Mouse (Mus musculus) brain, embryonic 14.5 days (tissue): Measurements from ENCODE around the gene Fan1.

ENCODE experiments used
- CTCF ChIP-seq: fragments of 200-500 bp; IDR thresholded peaks from 2 replicates; pipeline ENCODE4 v1.5.1; 2012; ENCODE audit warnings: inconsistent platforms, mild to moderate bottlenecking, moderate library complexity, borderline replicate concordance; ENCODE audit not compliant: insufficient read depth, insufficient read length; ENCODE audit errors: extremely low read depth
- POLR2A ChIP-seq: fragments of 200-500 bp; IDR thresholded peaks from 2 replicates; pipeline ENCODE4 v1.6.1; 2012; ENCODE audit warnings: mild to moderate bottlenecking, inconsistent platforms, borderline replicate concordance; ENCODE audit not compliant: poor library complexity, insufficient read depth, insufficient read length, severe bottlenecking; ENCODE audit errors: extremely low read depth

GRCm38 (mm10) chr7:64357405-64357804 lies 16.5 kb downstream of the Fan1 start:
- TF ChIP-seq CTCF, result no peak
- no peak for TF ChIP-seq POLR2A
